In the genomic region with DNA sequence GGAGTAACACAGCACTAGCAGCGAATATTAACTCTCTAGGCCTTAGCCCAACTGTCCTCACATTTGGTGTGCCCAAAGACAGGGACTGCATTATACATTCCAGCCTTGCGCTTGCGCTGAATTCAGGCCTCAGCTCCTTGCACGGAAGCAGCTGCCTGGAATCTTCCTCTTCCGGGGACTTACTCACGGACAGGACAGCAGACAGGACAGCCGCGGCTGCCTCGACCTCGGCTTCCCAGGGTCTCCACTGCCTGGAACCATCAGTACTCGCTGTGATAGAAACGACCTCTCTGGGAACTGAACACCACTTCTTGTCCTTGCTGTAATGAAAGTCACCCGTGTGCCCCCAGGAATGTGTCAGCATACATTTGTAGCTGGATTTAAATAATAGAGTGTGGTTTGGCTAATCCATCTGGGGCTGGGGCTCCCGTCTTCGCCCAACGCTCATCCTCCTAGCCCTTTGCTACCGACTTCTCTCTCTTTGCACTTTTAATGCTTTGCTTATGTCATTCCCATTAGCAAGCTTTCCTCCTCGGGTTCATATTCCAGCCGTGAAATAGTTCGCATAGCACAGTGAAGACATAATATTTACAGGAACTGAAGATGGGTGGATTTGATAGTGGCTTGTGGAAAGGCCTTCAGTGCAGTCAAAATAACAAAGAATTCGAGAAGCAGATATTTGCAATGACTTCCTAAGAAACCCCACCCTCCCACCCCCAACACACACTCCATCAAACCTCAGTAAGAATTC, we compare ENCODE assay signal across 10 mouse cellular contexts. TPM values are rescaled to one million over a fixed set of nuclear protein-coding genes. Genes with fewer than 3 reads are reported as not detected.
DNase-seq lines count a peak whose midpoint lies in the region; ATAC-seq and TF ChIP-seq lines count a peak whose summit lies in the region.
"Had no signal": no experiment of that assay in that cellular context is flagged by ENCODE, and none has a peak within 500 bp of the region (broad histone marks: within the 10 kb centered on the region; RNA-seq: fewer than 3 reads in every experiment).

No protein-coding gene starts in this region.

- TF ChIP-seq CTCF in heart, adult 2 months (IDR thresholded peaks at IDR 0.05) = no peak

- H3K4me1 ChIP-seq in heart, adult 2 months (ENCODE audit: control insufficient read depth, insufficient read depth, low read length) = peaks cover 11% of the 10 kb centered on the region
- peaks cover 22% of the 10 kb centered on the region for H3K4me1 ChIP-seq in limb, embryonic 13.5 days
- peaks cover 21% of the 10 kb centered on the region for H3K4me1 ChIP-seq in limb, embryonic 10.5 days
- H3K4me1 ChIP-seq in embryonic facial prominence, embryonic 12.5 days = peaks cover 22% of the 10 kb centered on the region

- 0 out of 2 replicates have a peak, but pooled peaks have one; percentile 29 for TF ChIP-seq POLR2A in heart, adult 2 months (IDR thresholded peaks at IDR 0.05; ENCODE audit: insufficient read depth, low read depth, low read length)

- peak overlapping the region; percentile 7; the same call in 1 of the 2 replicates for H3K4me3 ChIP-seq in heart, adult 2 months
- no peak overlapping the region for H3K4me3 ChIP-seq in limb, embryonic 13.5 days
- H3K4me3 ChIP-seq in limb, embryonic 10.5 days = no peak overlapping the region
- no peak overlapping the region for H3K4me3 ChIP-seq in embryonic facial prominence, embryonic 12.5 days

- peak overlapping the region; percentile 67 for H3K27ac ChIP-seq in heart, adult 2 months
- H3K27ac ChIP-seq in limb, embryonic 13.5 days = peak overlapping the region; percentile 22; the same call in 1 of the 2 replicates
- H3K27ac ChIP-seq in limb, embryonic 10.5 days = no peak overlapping the region
- peak overlapping the region; percentile 65 for H3K27ac ChIP-seq in embryonic facial prominence, embryonic 12.5 days

- no peaks in the 10 kb centered on the region for H3K9me3 ChIP-seq in limb, embryonic 13.5 days
- H3K9me3 ChIP-seq in limb, embryonic 10.5 days (replicated peaks) = no peaks in the 10 kb centered on the region
- no peaks in the 10 kb centered on the region for H3K9me3 ChIP-seq in embryonic facial prominence, embryonic 12.5 days

- no peak for DNase-seq in heart, adult 2 months
- DNase-seq in heart, adult 8-10 months (ENCODE audit: low spot score) = no peak
- DNase-seq in limb, embryonic 10.5 days (ENCODE audit: low spot score) = no peak
- DNase-seq in lung, postnatal 10 days = peak; percentile 48
- no peak for DNase-seq in cerebellum, postnatal 25 days
- no peak for DNase-seq in adrenal gland, adult 2 months
- DNase-seq: cerebellum, postnatal 10 days had no signal

- 38% methylated on average over 21 of the region's 21 CpGs for WGBS in heart, adult 2 months
- WGBS in limb, embryonic 13.5 days = 53% methylated on average over 21 of the region's 21 CpGs
- WGBS in limb, embryonic 10.5 days = 68% methylated on average over 21 of the region's 21 CpGs
- WGBS in embryonic facial prominence, embryonic 12.5 days = 34% methylated on average over 21 of the region's 21 CpGs

- no peak for TF ChIP-seq EP300 in heart, adult 2 months (IDR thresholded peaks at IDR 0.05; ENCODE audit: insufficient read depth, low read depth, low read length)

- peak; percentile 42 for ATAC-seq in limb, embryonic 13.5 days (ENCODE audit: low FRiP score, low read depth)
- 0 out of 2 replicates have a peak, but pooled peaks have one; percentile 30 for ATAC-seq in embryonic facial prominence, embryonic 12.5 days (ENCODE audit: insufficient number of reproducible peaks, insufficient read depth, low FRiP score, low TSS enrichment)
- ATAC-seq: forebrain, embryonic 16.5 days had no signal

- no peaks in the 10 kb centered on the region for H3K79me2 ChIP-seq in heart, adult 2 months (replicated peaks; ENCODE audit: control insufficient read depth, insufficient read depth, low read length)

- no peak overlapping the region for H3K4me2 ChIP-seq in limb, embryonic 13.5 days (replicated peaks)
- no peak overlapping the region for H3K4me2 ChIP-seq in embryonic facial prominence, embryonic 12.5 days (replicated peaks)

- H3K27me3 ChIP-seq in heart, adult 2 months (ENCODE audit: control insufficient read depth, insufficient read depth, low read length) = no peaks in the 10 kb centered on the region
- no peaks in the 10 kb centered on the region for H3K27me3 ChIP-seq in limb, embryonic 13.5 days
- no peaks in the 10 kb centered on the region for H3K27me3 ChIP-seq in limb, embryonic 10.5 days (ENCODE audit: low read depth, poor library complexity, severe bottlenecking)
- H3K27me3 ChIP-seq in embryonic facial prominence, embryonic 12.5 days = no peaks in the 10 kb centered on the region

- H3K9ac ChIP-seq in heart, adult 2 months (ENCODE audit: low read depth, low read length) = peak overlapping the region; percentile 66; the same call in 1 of the 2 replicates
- H3K9ac ChIP-seq in limb, embryonic 13.5 days = no peak overlapping the region
- H3K9ac ChIP-seq in embryonic facial prominence, embryonic 12.5 days = no peak overlapping the region

- intact Hi-C loops in heart, adult 2 months (cut with DNase I) = no loop called here

- H3K36me3 ChIP-seq in heart, adult 2 months (ENCODE audit: control insufficient read depth, insufficient read depth, low read length) = no peaks in the 10 kb centered on the region
- H3K36me3 ChIP-seq in limb, embryonic 13.5 days = no peaks in the 10 kb centered on the region
- no peaks in the 10 kb centered on the region for H3K36me3 ChIP-seq in limb, embryonic 10.5 days
- no peaks in the 10 kb centered on the region for H3K36me3 ChIP-seq in embryonic facial prominence, embryonic 12.5 days

RNA-seq across cellular contexts. Expression of a gene that starts 11.6 kb away (rescaled TPM):
- total RNA-seq in heart, adult 2 months (2021) = 1 to 10 TPM; 3.0 to 5.7 TPM
- polyA plus RNA-seq in heart, adult 2 months (2012; rRNA removed) = 9.1 and 12.6 TPM in 2 replicates
- 10 to 100 TPM in 2 of 4 experiments, 1 to 10 TPM in 2; 2.4 to 26.4 (median 15.7) TPM for total RNA-seq in heart, adult 8-10 months (2022)
- 6.1 and 7.2 TPM in 2 replicates for polyA plus RNA-seq in limb, embryonic 13.5 days (2015; fragmentation: Nextera tagmentation; extraction: Ambion mirVana)
- 0.76 and 0.80 TPM in 2 replicates for polyA plus RNA-seq in limb, embryonic 10.5 days (2016; fragmentation: Nextera tagmentation; extraction: Ambion mirVana)
- 2.3 and 3.5 TPM in 2 replicates for polyA plus RNA-seq in embryonic facial prominence, embryonic 12.5 days (2016; fragmentation: Nextera tagmentation; extraction: Ambion mirVana)
- 10 to 100 TPM in 1 of 2 experiments, 1 to 10 TPM in 1; 3.1 to 16.7 TPM for total RNA-seq in adrenal gland, adult 2 months (2021)
- 3.9 and 4.9 TPM in 2 replicates for polyA plus RNA-seq in adrenal gland, adult 2 months (2012; rRNA removed)
